Mouse (Mus musculus): ENCODE data around the gene Gsx2. TPM values are rescaled to one million over a fixed set of nuclear protein-coding genes. Genes with fewer than 3 reads are reported as not detected.

The Gsx2 gene
- polyA plus RNA-seq, 1 experiment from 2014 or later = 1.1 TPM

DNA sequence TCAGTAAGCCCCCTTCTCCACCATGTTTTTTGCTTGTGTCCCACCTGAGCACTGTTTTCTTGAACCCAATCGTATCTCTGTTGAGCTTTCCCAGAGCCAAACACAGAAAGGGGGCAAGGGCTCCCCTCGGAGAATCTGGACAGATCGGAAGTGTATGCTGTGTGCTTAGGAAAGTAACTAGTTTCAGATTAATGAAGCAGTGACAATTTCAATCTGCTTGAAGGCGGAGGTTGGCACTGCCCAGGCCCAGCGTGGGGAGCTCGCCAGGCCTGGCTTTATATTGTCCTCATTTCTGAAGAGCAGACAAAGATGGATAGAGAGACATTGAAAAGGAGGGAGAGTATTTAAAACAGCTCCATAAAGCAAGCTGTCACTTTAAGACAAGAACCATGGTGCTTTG lies 7.0 kb downstream of the Gsx2 start:
- H3K9me3 ChIP-seq = no peaks in the 10 kb centered on the region
- no peak overlapping the region for H3K4me2 ChIP-seq
- WGBS = 3% methylated on average over 6 of the region's 6 CpGs
- H3K9ac ChIP-seq = no peak overlapping the region
- no peak overlapping the region for H3K4me3 ChIP-seq
- H3K27me3 ChIP-seq = peaks cover 97% of the 10 kb centered on the region
- H3K27ac ChIP-seq = no peak overlapping the region
- H3K4me1 ChIP-seq (replicated peaks) = peaks cover 19% of the 10 kb centered on the region
- no peak for ATAC-seq (ENCODE audit: low FRiP score)
- H3K36me3 ChIP-seq = no peaks in the 10 kb centered on the region

DNA sequence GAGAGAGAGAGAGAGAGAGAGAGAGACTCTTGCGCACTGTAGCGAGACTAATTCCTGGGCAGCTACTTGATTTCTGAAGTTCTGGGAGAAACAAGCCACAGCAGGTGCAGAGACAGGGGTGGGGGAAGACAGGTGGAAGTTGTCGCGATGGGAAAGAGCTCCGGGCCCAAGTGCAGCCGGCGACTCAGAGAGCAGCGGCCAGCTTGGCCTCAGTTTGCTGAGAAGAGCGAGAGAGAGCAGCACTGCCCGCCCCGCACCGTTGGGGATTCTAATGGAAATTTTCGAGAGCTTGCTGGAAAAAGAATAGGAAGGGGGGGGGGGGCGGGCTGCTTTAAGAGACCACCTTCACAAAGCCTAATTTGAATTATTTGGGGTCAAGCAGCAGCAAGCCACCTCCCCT lies 7.7 kb downstream of the Gsx2 start:
- H3K4me3 ChIP-seq = no peak overlapping the region
- 1% methylated on average over 13 of the region's 14 CpGs for WGBS
- peaks cover 98% of the 10 kb centered on the region for H3K27me3 ChIP-seq
- no peak for ATAC-seq (ENCODE audit: low FRiP score)
- no peaks in the 10 kb centered on the region for H3K36me3 ChIP-seq
- H3K27ac ChIP-seq = no peak overlapping the region
- no peak overlapping the region for H3K9ac ChIP-seq
- no peaks in the 10 kb centered on the region for H3K9me3 ChIP-seq
- H3K4me1 ChIP-seq (replicated peaks) = peaks cover 19% of the 10 kb centered on the region
- H3K4me2 ChIP-seq = no peak overlapping the region

DNA sequence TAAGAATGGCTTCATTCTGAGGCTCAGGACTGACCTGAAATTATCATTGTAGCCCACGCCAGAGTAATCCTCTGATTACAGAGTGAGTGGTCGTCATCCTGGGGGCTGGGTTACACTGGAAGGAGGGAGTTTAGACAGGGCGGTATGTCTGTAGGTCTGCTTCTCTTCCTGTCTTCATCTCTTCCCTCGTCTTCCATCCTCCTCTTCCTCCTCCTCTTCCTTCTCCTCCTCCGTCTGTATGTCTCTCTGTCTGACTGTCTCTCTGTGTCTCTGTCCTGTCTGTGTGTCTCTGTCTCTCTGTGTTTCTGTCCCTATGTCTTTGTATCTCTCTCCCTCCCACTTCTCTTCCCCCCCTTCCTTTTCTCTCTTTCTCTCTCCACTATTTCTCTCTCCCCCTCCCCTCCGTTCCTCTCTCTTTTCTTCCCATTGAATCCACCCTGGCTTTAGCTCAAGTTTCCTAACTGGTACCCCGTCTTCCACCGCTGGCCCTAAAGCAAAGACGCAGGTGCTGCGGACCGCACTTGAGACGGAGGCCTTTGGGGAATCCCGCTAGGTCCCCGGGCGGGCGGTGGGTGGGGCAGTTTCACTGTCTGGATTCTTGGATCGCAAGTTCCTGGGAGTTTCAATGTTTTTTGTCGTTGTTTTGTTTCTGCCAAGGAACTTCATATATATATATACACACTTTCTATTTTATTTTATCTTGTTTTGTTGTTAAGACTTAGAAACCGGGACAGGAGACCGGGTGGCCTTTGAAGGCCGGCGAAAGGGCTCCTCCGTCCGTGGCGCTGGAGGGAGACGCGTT lies 8.4 kb downstream of the Gsx2 start:
- H3K4me2 ChIP-seq = peak overlapping the region; percentile 15; the same call in 1 of the 2 replicates
- ATAC-seq (ENCODE audit: low FRiP score) = no peak
- peaks cover 19% of the 10 kb centered on the region for H3K4me1 ChIP-seq (replicated peaks)
- no peak overlapping the region for H3K9ac ChIP-seq
- no peak overlapping the region for H3K27ac ChIP-seq
- peaks cover 96% of the 10 kb centered on the region for H3K27me3 ChIP-seq
- no peaks in the 10 kb centered on the region for H3K36me3 ChIP-seq
- WGBS = 1% methylated on average over 27 of the region's 27 CpGs
- no peaks in the 10 kb centered on the region for H3K9me3 ChIP-seq
- H3K4me3 ChIP-seq = no peak overlapping the region

DNA sequence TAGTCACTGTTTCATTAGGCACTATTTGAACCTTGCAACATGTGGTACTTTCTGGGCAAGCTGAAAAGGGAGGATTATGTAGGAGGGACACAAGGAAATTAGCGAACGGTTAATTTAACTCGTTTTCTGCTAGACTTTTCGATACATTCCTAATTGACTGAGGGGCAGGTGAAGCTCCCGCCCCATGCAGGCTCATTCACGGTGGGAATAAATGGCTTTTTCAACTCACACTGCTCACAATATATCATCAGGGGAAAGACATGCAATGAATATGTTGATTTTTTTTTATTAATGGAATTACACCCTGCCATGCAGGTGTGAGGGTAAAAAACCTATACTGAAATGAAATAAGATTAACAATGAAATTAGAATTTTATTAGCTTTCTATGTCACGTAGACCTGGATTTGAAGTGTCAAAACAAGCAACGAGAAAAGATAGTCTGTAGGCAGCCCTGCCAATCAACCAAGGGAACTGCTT lies 9.0 kb downstream of the Gsx2 start:
- no peaks in the 10 kb centered on the region for H3K36me3 ChIP-seq
- no peak overlapping the region for H3K9ac ChIP-seq
- H3K4me3 ChIP-seq = no peak overlapping the region
- under 1% methylated on average over 8 of the region's 8 CpGs for WGBS
- no peak for ATAC-seq (ENCODE audit: low FRiP score)
- no peak overlapping the region for H3K27ac ChIP-seq
- H3K4me2 ChIP-seq = 0 out of 2 replicates have a peak overlapping the region, but pooled peaks have one; percentile 15
- no peaks in the 10 kb centered on the region for H3K9me3 ChIP-seq
- peaks cover 95% of the 10 kb centered on the region for H3K27me3 ChIP-seq
- peaks cover 19% of the 10 kb centered on the region for H3K4me1 ChIP-seq (replicated peaks)

DNA sequence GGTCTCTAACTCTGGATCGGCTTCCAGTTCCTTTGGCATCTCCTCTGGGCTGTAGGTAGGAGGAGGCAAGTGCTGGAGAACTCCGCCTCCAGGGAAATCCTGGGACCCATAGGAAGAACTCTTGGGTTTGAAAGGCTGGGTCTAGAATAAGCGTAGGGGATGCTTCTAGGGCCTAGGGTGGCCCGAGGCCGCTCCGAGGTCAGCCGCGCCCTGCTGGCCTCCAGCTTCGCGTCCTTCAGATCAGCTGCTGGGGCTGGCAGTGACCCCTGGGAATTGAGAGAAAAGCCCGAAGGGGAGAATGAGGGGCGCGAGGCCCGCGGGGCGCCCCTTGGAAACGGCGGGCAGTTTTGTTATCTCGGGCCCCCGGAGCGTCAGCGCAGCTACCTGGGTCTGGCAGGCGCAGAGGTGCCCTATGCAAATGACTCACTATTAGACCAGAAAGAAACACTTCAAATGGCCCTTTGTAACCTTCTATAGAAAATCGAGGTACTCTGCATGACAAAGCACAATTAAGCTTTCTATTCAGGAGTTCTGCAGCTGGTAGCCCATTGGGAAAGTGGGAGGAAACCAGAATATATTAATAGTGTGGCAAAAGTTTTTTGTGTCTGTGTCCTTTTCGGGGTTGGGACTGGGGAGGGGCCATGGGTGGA lies 9.6 kb downstream of the Gsx2 start:
- H3K36me3 ChIP-seq = no peaks in the 10 kb centered on the region
- no peak overlapping the region for H3K4me3 ChIP-seq
- H3K4me1 ChIP-seq (replicated peaks) = peaks cover 19% of the 10 kb centered on the region
- H3K9me3 ChIP-seq = no peaks in the 10 kb centered on the region
- no peak overlapping the region for H3K27ac ChIP-seq
- no peak overlapping the region for H3K9ac ChIP-seq
- peak; percentile 46; the same call in 1 of the 2 replicates for ATAC-seq (ENCODE audit: low FRiP score)
- peak overlapping the region; percentile 27 for H3K4me2 ChIP-seq
- peaks cover 95% of the 10 kb centered on the region for H3K27me3 ChIP-seq
- WGBS = under 1% methylated on average over 25 of the region's 25 CpGs

DNA sequence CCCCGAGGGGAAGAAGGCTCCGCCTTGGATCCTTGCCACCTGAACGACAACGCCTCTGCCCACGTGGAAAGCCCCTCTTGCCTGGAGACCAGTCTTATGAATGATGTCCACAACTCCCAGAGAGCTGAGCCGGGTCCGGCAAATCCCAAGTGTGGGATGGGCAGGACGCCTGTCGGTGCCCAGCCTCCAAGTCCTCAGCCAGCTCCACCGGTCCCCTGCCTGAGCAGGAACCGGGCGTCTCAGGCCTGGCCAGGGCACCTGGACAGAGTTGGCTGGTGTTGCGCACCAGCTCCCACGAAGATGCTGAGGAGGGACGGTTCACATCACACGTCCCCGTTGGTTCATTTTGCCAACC lies 10.1 kb downstream of the Gsx2 start:
- H3K4me3 ChIP-seq = no peak overlapping the region
- H3K36me3 ChIP-seq = no peaks in the 10 kb centered on the region
- ATAC-seq (ENCODE audit: low FRiP score) = 0 out of 2 replicates have a peak, but pooled peaks have one; percentile 32
- under 1% methylated on average over 17 of the region's 17 CpGs for WGBS
- peaks cover 95% of the 10 kb centered on the region for H3K27me3 ChIP-seq
- no peak overlapping the region for H3K9ac ChIP-seq
- no peaks in the 10 kb centered on the region for H3K9me3 ChIP-seq
- no peak overlapping the region for H3K4me2 ChIP-seq
- peaks cover 19% of the 10 kb centered on the region for H3K4me1 ChIP-seq (replicated peaks)
- no peak overlapping the region for H3K27ac ChIP-seq

DNA sequence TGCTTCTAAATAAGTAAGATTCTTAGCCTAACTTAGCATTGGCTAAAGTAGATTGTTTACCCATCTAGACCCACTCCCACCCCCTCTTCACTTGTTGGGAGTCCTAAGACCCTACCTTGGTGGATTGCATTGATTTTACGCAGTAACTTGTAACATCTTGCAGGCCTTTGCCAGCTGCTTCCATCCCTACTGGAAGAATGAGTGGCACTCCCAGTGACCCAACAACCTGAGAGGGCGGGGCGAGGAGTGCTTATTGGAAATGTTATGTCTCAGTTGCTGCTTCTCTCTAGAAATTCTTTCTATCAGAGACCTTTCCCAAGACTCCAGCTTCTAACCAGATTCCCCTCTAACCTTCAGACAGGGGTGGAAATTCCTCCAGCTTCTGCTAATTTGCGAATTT lies 10.5 kb downstream of the Gsx2 start:
- no peak overlapping the region for H3K4me2 ChIP-seq
- no peak overlapping the region for H3K9ac ChIP-seq
- H3K27ac ChIP-seq = no peak overlapping the region
- H3K4me1 ChIP-seq (replicated peaks) = peaks cover 19% of the 10 kb centered on the region
- peaks cover 92% of the 10 kb centered on the region for H3K27me3 ChIP-seq
- H3K4me3 ChIP-seq = no peak overlapping the region
- no peaks in the 10 kb centered on the region for H3K36me3 ChIP-seq
- no peaks in the 10 kb centered on the region for H3K9me3 ChIP-seq
- WGBS = 21% methylated on average over 4 of the region's 4 CpGs
- no peak for ATAC-seq (ENCODE audit: low FRiP score)

DNA sequence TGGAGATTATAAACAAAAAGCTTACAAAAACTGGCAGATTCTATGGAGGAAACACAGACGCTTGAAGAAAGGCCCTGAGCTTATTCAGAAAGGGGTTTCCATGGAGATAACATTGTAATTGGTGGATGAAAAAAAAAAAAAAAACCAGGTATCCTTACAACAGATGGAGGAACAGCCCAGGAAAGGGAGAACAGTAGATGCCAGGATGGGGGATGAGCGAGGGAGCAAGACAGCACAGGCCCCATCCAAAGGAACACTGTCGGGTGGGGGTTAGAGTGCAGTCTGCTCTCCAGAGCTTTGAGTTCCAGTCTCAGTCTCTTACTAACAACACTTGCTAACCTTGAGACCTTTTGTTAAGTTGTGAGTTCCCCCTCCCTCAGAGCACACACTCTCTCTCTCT lies 31.1 kb downstream of the Gsx2 start:
- Histone ChIP-seq H3K36me3 (no peaks in the 10 kb centered on the region), H3K9ac (no peak overlapping the region), H3K4me1 (replicated peaks) (no peaks in the 10 kb centered on the region), H3K27ac (no peak overlapping the region), H3K27me3 (0 out of 2 replicates have a peak, but pooled peaks cover 16% of the 10 kb centered on the region), H3K4me3 (no peak overlapping the region), H3K9me3 (0 out of 2 replicates have a peak, but pooled peaks cover 6% of the 10 kb centered on the region), H3K4me2 (no peak overlapping the region)
- 61% methylated on average over 3 of the region's 3 CpGs for WGBS
- no peak for ATAC-seq (ENCODE audit: low FRiP score)

DNA sequence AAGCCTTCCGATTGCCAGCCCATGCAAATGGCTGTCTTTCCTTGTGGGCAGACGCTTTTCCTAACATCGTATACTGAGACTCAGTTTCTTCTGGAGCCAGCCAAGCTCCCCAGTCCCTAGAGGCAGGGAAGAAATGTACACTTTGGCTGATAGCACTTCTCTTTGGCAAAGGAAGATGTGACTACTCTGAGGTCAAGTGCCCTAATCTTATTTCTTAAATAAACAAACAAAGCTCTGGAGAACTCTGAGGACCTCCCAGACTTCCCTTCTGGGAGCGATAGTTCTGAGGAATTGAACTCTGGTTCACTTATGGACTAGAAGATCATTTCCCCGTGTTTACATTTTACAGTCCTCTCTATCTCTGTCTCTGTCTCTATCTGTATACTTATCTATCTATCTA lies 34.0 kb downstream of the Gsx2 start:
- Histone ChIP-seq H3K36me3 (no peaks in the 10 kb centered on the region), H3K9me3 (0 out of 2 replicates have a peak, but pooled peaks cover 6% of the 10 kb centered on the region), H3K4me3 (no peak overlapping the region), H3K4me2 (no peak overlapping the region), H3K27me3 (0 out of 2 replicates have a peak, but pooled peaks cover 9% of the 10 kb centered on the region), H3K4me1 (replicated peaks) (no peaks in the 10 kb centered on the region), H3K27ac (no peak overlapping the region), H3K9ac (no peak overlapping the region)
- WGBS = 77% methylated on average over 5 of the region's 5 CpGs
- no peak for ATAC-seq (ENCODE audit: low FRiP score)

DNA sequence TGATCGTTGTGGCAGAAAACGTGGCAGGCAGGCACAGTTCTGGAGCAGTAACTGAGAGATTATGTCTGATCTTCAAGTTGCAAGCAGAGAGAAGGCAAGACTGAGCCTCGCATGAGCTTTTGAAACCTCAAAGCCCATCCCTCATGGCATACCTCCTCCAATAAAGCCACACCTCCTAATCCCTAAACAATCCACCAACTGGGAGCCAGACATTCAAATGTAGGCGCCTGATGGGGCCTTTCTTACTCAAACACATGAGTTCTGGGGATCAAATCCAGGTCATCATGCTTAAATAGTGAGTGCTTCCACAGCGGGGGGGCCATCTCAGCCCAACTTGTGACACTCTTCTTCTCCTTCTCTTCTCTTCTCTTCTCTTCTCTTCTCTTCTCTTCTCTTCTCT lies 36.4 kb downstream of the Gsx2 start:
- Histone ChIP-seq H3K27ac (no peak overlapping the region), H3K4me2 (no peak overlapping the region)
- 71% methylated on average over 5 of the region's 5 CpGs for WGBS

DNA sequence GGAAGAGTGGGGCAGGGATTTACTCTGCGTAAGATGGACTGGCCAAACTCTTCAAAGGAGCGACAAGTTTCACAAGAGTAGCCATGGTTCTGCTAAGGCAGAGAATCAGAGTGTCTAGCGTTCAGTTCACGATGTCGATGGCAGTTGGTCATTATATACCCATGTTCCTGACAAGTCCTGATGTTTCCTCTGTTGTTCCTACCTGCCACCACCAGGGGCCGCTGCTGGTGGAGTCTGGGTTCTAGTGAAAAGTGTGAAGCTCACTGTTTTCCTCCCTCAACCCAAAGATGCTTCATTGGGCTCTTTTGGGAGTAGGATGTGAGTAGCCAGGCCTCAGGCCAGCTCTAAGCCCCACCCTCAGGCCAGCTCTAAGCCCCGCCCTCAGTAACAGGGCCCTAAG lies 43.4 kb downstream of the Gsx2 start:
- no peaks in the 10 kb centered on the region for H3K4me1 ChIP-seq (replicated peaks)
- no peaks in the 10 kb centered on the region for H3K27me3 ChIP-seq
- no peak overlapping the region for H3K4me3 ChIP-seq
- H3K36me3 ChIP-seq = no peaks in the 10 kb centered on the region
- H3K9me3 ChIP-seq = no peaks in the 10 kb centered on the region
- H3K27ac ChIP-seq = no peak overlapping the region
- no peak for ATAC-seq (ENCODE audit: low FRiP score)
- WGBS = 65% methylated on average over 7 of the region's 7 CpGs
- H3K4me2 ChIP-seq = no peak overlapping the region
- no peak overlapping the region for H3K9ac ChIP-seq

More for the DNA sequence above, 36.4 kb downstream of the Gsx2 start:
- Histone ChIP-seq H3K36me3 (no peaks in the 10 kb centered on the region), H3K9ac (no peak overlapping the region), H3K4me3 (no peak overlapping the region), H3K27me3 (0 out of 2 replicates have a peak, but pooled peaks cover 6% of the 10 kb centered on the region), H3K9me3 (0 out of 2 replicates have a peak, but pooled peaks cover 6% of the 10 kb centered on the region), H3K4me1 (replicated peaks) (no peaks in the 10 kb centered on the region)
- no peak for ATAC-seq (ENCODE audit: low FRiP score)

DNA sequence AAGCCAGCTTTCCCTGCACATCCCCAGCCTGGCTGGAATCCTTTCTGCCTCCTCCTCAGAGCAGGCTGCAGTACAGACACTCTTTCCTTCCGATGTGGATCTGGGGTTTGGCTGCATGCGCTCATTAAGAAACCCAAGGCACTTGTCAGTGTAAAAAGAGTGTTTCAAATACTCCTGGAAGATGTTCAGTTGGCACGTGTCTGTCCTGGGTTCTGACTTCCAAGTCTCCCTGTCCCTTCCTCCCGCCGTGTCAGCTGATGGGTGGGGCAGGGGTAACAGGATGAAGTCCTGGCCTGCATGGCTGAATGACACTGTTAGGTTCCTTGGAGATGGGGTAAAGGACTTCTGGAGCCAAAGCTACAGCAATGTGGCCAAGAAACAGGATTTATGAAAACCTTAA lies 46.2 kb downstream of the Gsx2 start:
- Histone ChIP-seq H3K36me3 (no peaks in the 10 kb centered on the region), H3K4me3 (no peak overlapping the region), H3K4me2 (no peak overlapping the region), H3K9me3 (no peaks in the 10 kb centered on the region), H3K27ac (no peak overlapping the region), H3K9ac (no peak overlapping the region), H3K4me1 (replicated peaks) (no peaks in the 10 kb centered on the region), H3K27me3 (no peaks in the 10 kb centered on the region)
- 62% methylated on average over 5 of the region's 5 CpGs for WGBS
- ATAC-seq (ENCODE audit: low FRiP score) = no peak
